Comparison of ENCODE assay signal across 10 mouse cellular contexts in the genomic region with DNA sequence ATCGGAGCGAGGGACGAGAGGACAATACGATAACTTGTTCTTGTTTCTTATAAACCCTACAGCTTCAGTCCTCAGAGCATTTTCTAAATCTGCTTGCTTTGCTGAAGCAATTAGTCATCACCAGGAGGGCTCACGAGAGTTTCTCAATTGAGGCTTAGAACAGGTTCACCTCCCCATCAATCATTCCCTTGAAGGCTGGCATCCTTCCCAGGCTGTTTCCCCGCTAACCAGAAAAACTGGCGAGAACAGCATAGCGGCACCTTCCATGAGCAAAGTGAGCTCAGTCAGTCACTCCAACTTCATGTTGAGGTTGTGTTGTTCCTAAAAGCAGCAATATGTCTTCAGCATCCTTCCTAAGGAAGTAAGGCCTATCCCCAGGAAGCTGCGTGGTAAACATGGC.
A peak's percentile ranks its signal among the peaks of the same experiment; 100 is the strongest.
DNase-seq lines count a peak whose midpoint lies in the region; ATAC-seq and TF ChIP-seq lines count a peak whose summit lies in the region.
"Had no signal": no experiment of that assay in that cellular context is flagged by ENCODE, and none has a peak within 500 bp of the region (broad histone marks: within the 10 kb centered on the region; RNA-seq: fewer than 3 reads in every experiment).

No protein-coding gene starts in this region.

- H3K4me2 ChIP-seq in forebrain, embryonic 12.5 days = no peak overlapping the region
- no peak overlapping the region for H3K4me2 ChIP-seq in forebrain, embryonic 11.5 days (ENCODE audit: low read depth, low read length, severe bottlenecking)
- no peak overlapping the region for H3K4me2 ChIP-seq in midbrain, postnatal 0 days (ENCODE audit: low read depth, low read length, poor library complexity, severe bottlenecking)
- H3K4me2 ChIP-seq in midbrain, embryonic 11.5 days = no peak overlapping the region
- H3K4me2 ChIP-seq in hindbrain, embryonic 16.5 days (ENCODE audit: low read length) = no peak overlapping the region

- ATAC-seq in forebrain, embryonic 12.5 days (ENCODE audit: low FRiP score) = 0 out of 2 replicates have a peak, but pooled peaks have one; percentile 14
- ATAC-seq in forebrain, embryonic 11.5 days (replicated peaks; ENCODE audit: low FRiP score) = no peak
- ATAC-seq in midbrain, postnatal 0 days (ENCODE audit: low FRiP score) = no peak
- no peak for ATAC-seq in midbrain, embryonic 11.5 days (ENCODE audit: low FRiP score)
- peak; percentile 90 for ATAC-seq in hindbrain, embryonic 16.5 days
- no peak for ATAC-seq in erythroblast, adult 5-6 weeks (replicated peaks; ENCODE audit: low FRiP score, poor library complexity, severe bottlenecking)
- ATAC-seq: intestine, postnatal 0 days had no signal

- TF ChIP-seq CTCF in midbrain, postnatal 0 days (IDR thresholded peaks at IDR 0.05) = no peak

- DNase-seq in forebrain, embryonic 11.5 days (ENCODE audit: low spot score) = no peak
- peak; percentile 65 for DNase-seq in midbrain, postnatal 0 days (ENCODE audit: low spot score)
- DNase-seq in midbrain, embryonic 11.5 days (ENCODE audit: low spot score, missing footprints) = no peak
- peak; percentile 63 for DNase-seq in urinary bladder, postnatal 14 days (ENCODE audit: low spot score)
- no peak for DNase-seq in right cerebral cortex, postnatal 14 days
- DNase-seq: thymus, postnatal 14 days had no signal

- no peaks in the 10 kb centered on the region for H3K9me3 ChIP-seq in forebrain, embryonic 12.5 days
- H3K9me3 ChIP-seq in forebrain, embryonic 11.5 days (ENCODE audit: control insufficient read depth, low read length) = no peaks in the 10 kb centered on the region
- no peaks in the 10 kb centered on the region for H3K9me3 ChIP-seq in midbrain, postnatal 0 days (ENCODE audit: low read length)
- no peaks in the 10 kb centered on the region for H3K9me3 ChIP-seq in midbrain, embryonic 11.5 days (ENCODE audit: control insufficient read depth, low read length)
- no peaks in the 10 kb centered on the region for H3K9me3 ChIP-seq in hindbrain, embryonic 16.5 days (ENCODE audit: control insufficient read depth, low read length)

- H3K9ac ChIP-seq in forebrain, embryonic 12.5 days = no peak overlapping the region
- H3K9ac ChIP-seq in forebrain, embryonic 11.5 days (ENCODE audit: low read length) = no peak overlapping the region
- no peak overlapping the region for H3K9ac ChIP-seq in midbrain, postnatal 0 days (replicated peaks; ENCODE audit: low read length, poor library complexity, severe bottlenecking)
- no peak overlapping the region for H3K9ac ChIP-seq in midbrain, embryonic 11.5 days (ENCODE audit: low read length)
- H3K9ac ChIP-seq in hindbrain, embryonic 16.5 days (ENCODE audit: low read depth, low read length) = no peak overlapping the region

- H3K27me3 ChIP-seq in forebrain, embryonic 12.5 days = no peaks in the 10 kb centered on the region
- no peaks in the 10 kb centered on the region for H3K27me3 ChIP-seq in forebrain, embryonic 11.5 days (ENCODE audit: control insufficient read depth, insufficient read depth, low read length)
- no peaks in the 10 kb centered on the region for H3K27me3 ChIP-seq in midbrain, postnatal 0 days (ENCODE audit: insufficient read depth, low read length)
- H3K27me3 ChIP-seq in midbrain, embryonic 11.5 days (ENCODE audit: control insufficient read depth, insufficient read depth, low read length) = no peaks in the 10 kb centered on the region
- H3K27me3 ChIP-seq in hindbrain, embryonic 16.5 days (replicated peaks; ENCODE audit: control insufficient read depth, insufficient read depth, low read length) = no peaks in the 10 kb centered on the region

- 77% methylated on average over 9 of the region's 9 CpGs for WGBS in forebrain, embryonic 12.5 days
- WGBS in forebrain, embryonic 11.5 days = 88% methylated on average over 9 of the region's 9 CpGs
- 80% methylated on average over 9 of the region's 9 CpGs for WGBS in midbrain, postnatal 0 days
- 91% methylated on average over 9 of the region's 9 CpGs for WGBS in midbrain, embryonic 11.5 days
- WGBS in hindbrain, embryonic 16.5 days = 41% methylated on average over 9 of the region's 9 CpGs

- H3K27ac ChIP-seq in forebrain, embryonic 12.5 days = no peak overlapping the region
- H3K27ac ChIP-seq in forebrain, embryonic 11.5 days (ENCODE audit: low read depth, low read length) = no peak overlapping the region
- no peak overlapping the region for H3K27ac ChIP-seq in midbrain, postnatal 0 days (ENCODE audit: low read depth, low read length)
- no peak overlapping the region for H3K27ac ChIP-seq in midbrain, embryonic 11.5 days (ENCODE audit: low read depth, low read length)
- no peak overlapping the region for H3K27ac ChIP-seq in hindbrain, embryonic 16.5 days (ENCODE audit: low read depth, low read length)

- H3K4me1 ChIP-seq in forebrain, embryonic 12.5 days = no peaks in the 10 kb centered on the region
- no peaks in the 10 kb centered on the region for H3K4me1 ChIP-seq in forebrain, embryonic 11.5 days (replicated peaks; ENCODE audit: control insufficient read depth, insufficient read depth, low read length)
- no peaks in the 10 kb centered on the region for H3K4me1 ChIP-seq in midbrain, postnatal 0 days (ENCODE audit: insufficient read depth, low read length)
- H3K4me1 ChIP-seq in midbrain, embryonic 11.5 days (ENCODE audit: control insufficient read depth, insufficient read depth, low read length) = no peaks in the 10 kb centered on the region
- no peaks in the 10 kb centered on the region; the same call in none of the 2 replicates for H3K4me1 ChIP-seq in hindbrain, embryonic 16.5 days (ENCODE audit: control insufficient read depth, insufficient read depth, low read depth, low read length)

- no peak overlapping the region for H3K4me3 ChIP-seq in forebrain, embryonic 12.5 days (replicated peaks)
- no peak overlapping the region for H3K4me3 ChIP-seq in forebrain, embryonic 11.5 days (ENCODE audit: low read depth, low read length)
- no peak overlapping the region for H3K4me3 ChIP-seq in midbrain, postnatal 0 days (ENCODE audit: low read depth, low read length)
- no peak overlapping the region for H3K4me3 ChIP-seq in midbrain, embryonic 11.5 days (ENCODE audit: low read depth, low read length)
- H3K4me3 ChIP-seq in hindbrain, embryonic 16.5 days (ENCODE audit: low read length) = no peak overlapping the region

- no peaks in the 10 kb centered on the region for H3K36me3 ChIP-seq in forebrain, embryonic 12.5 days (replicated peaks)
- no peaks in the 10 kb centered on the region for H3K36me3 ChIP-seq in forebrain, embryonic 11.5 days (ENCODE audit: control insufficient read depth, insufficient read depth, low read length)
- H3K36me3 ChIP-seq in midbrain, postnatal 0 days (ENCODE audit: insufficient read depth, low read length) = no peaks in the 10 kb centered on the region
- H3K36me3 ChIP-seq in midbrain, embryonic 11.5 days (ENCODE audit: control insufficient read depth, insufficient read depth, low read length) = no peaks in the 10 kb centered on the region
- H3K36me3 ChIP-seq in hindbrain, embryonic 16.5 days (ENCODE audit: control insufficient read depth, insufficient read depth, low read length) = no peaks in the 10 kb centered on the region

Comparison
In these comparisons a context has a peak if more than half of its experiments do, and no peak if none do; other contexts are left out.
1. ATAC-seq: peak in forebrain, embryonic 12.5 days (single experiment) and hindbrain, embryonic 16.5 days (single experiment); none in forebrain, embryonic 11.5 days (single experiment), midbrain, postnatal 0 days (single experiment), midbrain, embryonic 11.5 days (single experiment) and erythroblast, adult 5-6 weeks (single experiment).
2. DNase-seq: peak in midbrain, postnatal 0 days (single experiment) and urinary bladder, postnatal 14 days (single experiment); none in forebrain, embryonic 11.5 days (single experiment), midbrain, embryonic 11.5 days (single experiment) and right cerebral cortex, postnatal 14 days (single experiment).